Mouse (Mus musculus) myocyte (in vitro differentiated cells): Measurements from ENCODE around the gene Tspan33. TPM values are rescaled to one million over a fixed set of nuclear protein-coding genes. Genes with fewer than 3 reads are reported as not detected.

ENCODE experiments used
- H3K27me3 ChIP-seq: one replicate; pipeline ENCODE4 v1.6.1; 2011; ENCODE audit not compliant: control insufficient read depth, insufficient read depth, insufficient read length
- H3K36me3 ChIP-seq: one replicate; pipeline ENCODE4 v1.6.1; 2011; ENCODE audit not compliant: control insufficient read depth, insufficient read depth
- H3K4me2 ChIP-seq: one replicate; pipeline ENCODE4 v1.6.1; 2011; ENCODE audit warnings: low read depth, control low read depth
- H3K4me3 ChIP-seq: one replicate; pipeline ENCODE4 v1.5.1; 2011; ENCODE audit warnings: mild to moderate bottlenecking, control low read depth, moderate library complexity
- H3K79me2 ChIP-seq: one replicate; pipeline ENCODE4 v1.6.1; 2011; ENCODE audit not compliant: control insufficient read depth, insufficient read depth
- H3ac ChIP-seq: one replicate; pipeline ENCODE4 v1.6.1; 2011; ENCODE audit not compliant: control insufficient read depth, insufficient read length
- CEBPB ChIP-seq: IDR thresholded peaks from 2 replicates; pipeline ENCODE4 v1.6.1; 2011; ENCODE audit warnings: mild to moderate bottlenecking, moderate library complexity; ENCODE audit not compliant: poor library complexity, insufficient read depth, severe bottlenecking
- E2F4 ChIP-seq: IDR thresholded peaks from one replicate; pipeline ENCODE4 v1.6.1; 2011; ENCODE audit warnings: mild to moderate bottlenecking, control low read depth, moderate library complexity; ENCODE audit not compliant: insufficient read depth
- MAX ChIP-seq: IDR thresholded peaks from one replicate; pipeline ENCODE4 v1.6.1; 2011; ENCODE audit warnings: low read depth, mild to moderate bottlenecking, control low read depth
- MYOD1 ChIP-seq, 3 experiments: IDR thresholded peaks; one replicate each; pipeline ENCODE4 v1.6.1; 2011; ENCODE audit warnings: control low read depth in 2 of 3, low read depth in 2 of 3, mild to moderate bottlenecking in 2 of 3, moderate library complexity in 1 of 3; ENCODE audit not compliant: insufficient read length in 2 of 3, control insufficient read depth in 1 of 3
- MYOG ChIP-seq, 3 experiments: IDR thresholded peaks; one replicate each; pipeline ENCODE4 v1.6.1; 2011; ENCODE audit warnings: control low read depth in 2 of 3, low read depth in 2 of 3, mild to moderate bottlenecking in 2 of 3; ENCODE audit not compliant: insufficient read length in 2 of 3, control insufficient read depth in 1 of 3, insufficient read depth in 1 of 3
- POLR2A ChIP-seq: IDR thresholded peaks from one replicate; pipeline ENCODE4 v1.6.1; 2011; ENCODE audit warnings: low read depth, mild to moderate bottlenecking, control low read depth, moderate library complexity; ENCODE audit not compliant: insufficient read length
- POLR2AphosphoS2 ChIP-seq: IDR thresholded peaks from one replicate; pipeline ENCODE4 v1.6.1; 2011; ENCODE audit warnings: low read depth, control low read depth; ENCODE audit not compliant: insufficient read length
- REST ChIP-seq: IDR thresholded peaks from one replicate; pipeline ENCODE4 v1.6.1; 2011; ENCODE audit warnings: mild to moderate bottlenecking, control low read depth, moderate library complexity; ENCODE audit not compliant: insufficient read depth, insufficient read length
- SRF ChIP-seq: IDR thresholded peaks from one replicate; pipeline ENCODE4 v1.6.1; 2011; ENCODE audit warnings: low read depth; ENCODE audit not compliant: control insufficient read depth, insufficient read length
- TCF12 ChIP-seq: IDR thresholded peaks from one replicate; pipeline ENCODE4 v1.6.1; 2011; ENCODE audit warnings: mild to moderate bottlenecking, control low read depth; ENCODE audit not compliant: poor library complexity, insufficient read depth, severe bottlenecking
- TCF3 ChIP-seq: IDR thresholded peaks from one replicate; pipeline ENCODE4 v1.6.1; 2011; ENCODE audit warnings: low read depth, control low read depth; ENCODE audit not compliant: insufficient read length
- USF1 ChIP-seq: IDR thresholded peaks from one replicate; pipeline ENCODE4 v1.6.1; 2011; ENCODE audit warnings: low read depth, mild to moderate bottlenecking, control low read depth, moderate library complexity
- polyA plus RNA-seq: library from polyadenylated mRNA; unstranded; fragments of >200 nt; fragmentation: generic; extraction: Trizol; gene quantifications from one replicate; pipeline ENCODE4 v1.2.1, GENCODE M21; 2012; ENCODE audit warnings: missing spikeins

Gene Tspan33
- 8.6 TPM for polyA plus RNA-seq

DNA sequence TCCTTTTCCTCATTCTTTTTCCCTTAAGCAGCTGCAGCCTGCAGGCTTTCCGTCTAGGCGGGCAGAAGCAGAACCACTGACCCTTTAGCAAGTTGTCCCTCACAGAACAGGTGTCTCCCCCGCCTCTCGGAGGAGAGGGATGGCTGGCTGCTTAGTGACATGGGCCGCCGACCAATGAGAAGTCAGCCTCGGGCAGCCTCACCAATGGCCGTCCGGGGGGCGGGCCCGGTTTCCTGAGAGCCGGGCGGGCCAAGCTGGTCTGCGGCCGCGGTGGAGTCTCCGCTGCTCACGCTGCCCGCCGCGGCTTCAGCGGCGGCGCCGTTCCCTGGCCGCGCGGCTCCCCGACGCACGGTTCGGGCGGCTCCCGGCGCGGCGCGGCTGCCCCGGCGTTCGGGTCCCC, at the start of gene Tspan33:
Tspan33 (plus strand) TSS at position 270 of the 400 bp plus-strand sequence.
- peak within 1 kb of the TSS; percentile 13 for H3K4me3 ChIP-seq
- H3K4me2 ChIP-seq: peak within 1 kb of the TSS; percentile 74
- peak within 1 kb of the TSS; percentile 52 for H3ac ChIP-seq
- H3K27me3 ChIP-seq: peaks cover 17% of the 10 kb centered on the region
- H3K36me3 ChIP-seq: no peaks in the 10 kb centered on the region
- TF ChIP-seq POLR2A (peak; percentile 48), MYOG (IDR thresholded peaks at IDR 0.05; ENCODE audit: control insufficient read depth in 1 of 3, insufficient read depth in 1 of 3, insufficient read length in 2 of 3, low read depth in 2 of 3) (peak in 2 of 3 experiments; percentile 44 to 85), MYOD1 (IDR thresholded peaks at IDR 0.05; ENCODE audit: control insufficient read depth in 1 of 3, insufficient read length in 2 of 3, low read depth in 2 of 3) (peak in 2 of 3 experiments; percentile 87 to 91), SRF (no peak)
- H3K79me2 ChIP-seq: no peaks in the 10 kb centered on the region

DNA sequence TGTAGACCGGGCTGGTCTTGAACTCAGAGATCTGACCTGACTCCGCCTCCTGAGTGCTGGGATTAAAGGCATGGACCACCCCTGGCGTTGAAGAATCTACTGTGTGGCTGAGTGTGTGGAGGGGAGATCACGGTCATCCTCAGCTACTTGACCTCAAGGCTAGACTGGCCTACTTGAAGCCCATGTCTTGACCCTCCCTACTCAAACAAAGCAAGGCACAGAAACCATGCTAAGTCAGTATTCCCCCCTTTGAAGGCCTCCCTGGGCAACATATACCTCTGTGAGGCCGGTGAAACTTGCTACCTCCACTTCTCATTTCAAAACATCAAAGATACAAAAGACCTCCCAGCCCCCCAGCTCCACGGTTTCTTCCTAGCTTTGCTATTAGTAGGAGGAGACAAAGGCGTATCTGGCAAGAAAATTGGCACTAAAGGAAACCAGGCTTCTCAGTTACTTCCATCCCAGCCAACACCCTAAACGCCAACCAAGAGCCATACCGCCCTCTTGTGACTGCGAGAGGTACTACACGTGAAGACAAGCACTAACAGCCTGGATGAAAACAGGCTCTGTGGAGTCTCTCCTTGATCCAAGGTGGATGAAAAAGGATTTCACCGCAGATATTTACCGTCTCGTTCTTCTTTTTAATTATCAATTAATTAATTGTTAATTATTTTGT, 44.4 kb upstream of the Tspan33 start:
- Histone ChIP-seq H3K27me3 (peaks cover 13% of the 10 kb centered on the region), H3K4me3 (no peak overlapping the region), H3ac (no peak overlapping the region), H3K4me2 (no peak overlapping the region), H3K79me2 (no peaks in the 10 kb centered on the region), H3K36me3 (no peaks in the 10 kb centered on the region)
- no peak for TF ChIP-seq TCF3
- no peak for TF ChIP-seq USF1
- TF ChIP-seq MYOD1 (IDR thresholded peaks at IDR 0.05; ENCODE audit: control insufficient read depth in 1 of 3, insufficient read length in 2 of 3, low read depth in 2 of 3): no peak
- no peak for TF ChIP-seq CEBPB
- TF ChIP-seq SRF: no peak
- TF ChIP-seq MYOG (IDR thresholded peaks at IDR 0.05; ENCODE audit: control insufficient read depth in 1 of 3, insufficient read depth in 1 of 3, insufficient read length in 2 of 3, low read depth in 2 of 3): no peak
- TF ChIP-seq TCF12: no peak
- no peak for TF ChIP-seq E2F4
- TF ChIP-seq REST: no peak
- no peak for TF ChIP-seq MAX
- TF ChIP-seq POLR2A: no peak
- TF ChIP-seq POLR2AphosphoS2: no peak

- Histone ChIP-seq H3K4me2 (no peak overlapping the region), H3K79me2 (no peaks in the 10 kb centered on the region), H3K27me3 (peaks cover 11% of the 10 kb centered on the region), H3K36me3 (no peaks in the 10 kb centered on the region), H3ac (no peak overlapping the region), H3K4me3 (no peak overlapping the region)
- TF ChIP-seq E2F4 (no peak), SRF (no peak), MYOG (IDR thresholded peaks at IDR 0.05; ENCODE audit: control insufficient read depth in 1 of 3, insufficient read depth in 1 of 3, insufficient read length in 2 of 3, low read depth in 2 of 3) (no peak), TCF12 (no peak), POLR2AphosphoS2 (no peak), TCF3 (no peak), MYOD1 (IDR thresholded peaks at IDR 0.05; ENCODE audit: control insufficient read depth in 1 of 3, insufficient read length in 2 of 3, low read depth in 2 of 3) (no peak), POLR2A (no peak), REST (no peak), MAX (no peak), USF1 (no peak), CEBPB (no peak)
Measured at GRCm38 (mm10) chr6:29650170-29650549, 43.9 kb upstream of the Tspan33 start.

GRCm38 (mm10) chr6:29653271-29653670, 40.8 kb upstream of the Tspan33 start:
- no peak for TF ChIP-seq POLR2A
- no peak for TF ChIP-seq TCF12
- TF ChIP-seq SRF: no peak
- no peak for TF ChIP-seq MYOG (IDR thresholded peaks at IDR 0.05; ENCODE audit: control insufficient read depth in 1 of 3, insufficient read depth in 1 of 3, insufficient read length in 2 of 3, low read depth in 2 of 3)
- TF ChIP-seq USF1: no peak
- no peak for TF ChIP-seq CEBPB
- TF ChIP-seq E2F4: no peak
- no peak for TF ChIP-seq REST
- no peak for TF ChIP-seq MAX
- TF ChIP-seq MYOD1 (IDR thresholded peaks at IDR 0.05; ENCODE audit: control insufficient read depth in 1 of 3, insufficient read length in 2 of 3, low read depth in 2 of 3): no peak
- H3K27me3 ChIP-seq: peaks cover 16% of the 10 kb centered on the region
- H3K36me3 ChIP-seq: no peaks in the 10 kb centered on the region
- H3K4me2 ChIP-seq: no peak overlapping the region
- no peak overlapping the region for H3K4me3 ChIP-seq
- H3ac ChIP-seq: no peak overlapping the region
- no peaks in the 10 kb centered on the region for H3K79me2 ChIP-seq
